Mouse (Mus musculus) embryonic fibroblast, embryonic 13.5 days (primary cell): ENCODE results near the gene Zfp825.
"Not testable (repeated sequence)": the region's sequence is repeated elsewhere in the genome, so short reads cannot be mapped to it uniquely, and the experiment has no call there.

Experiments
- CTCF ChIP-seq: IDR thresholded peaks from 2 replicates; pipeline ENCODE4 v1.5.1; 2011; ENCODE audit warnings: mild to moderate bottlenecking, control low read depth, low read length, moderate library complexity, borderline replicate concordance; ENCODE audit not compliant: insufficient read depth
- POLR2A ChIP-seq: IDR thresholded peaks from 2 replicates; pipeline ENCODE4 v1.6.1; 2011; ENCODE audit warnings: low read depth, mild to moderate bottlenecking, control low read depth, low read length, moderate library complexity

GRCm38 (mm10) chr13:74535418-74535817 lies 41.6 kb upstream of the Zfp825 start:
- not testable (repeated sequence) for TF ChIP-seq CTCF, POLR2A
